8 mouse cellular contexts compared by ENCODE assay signal in the genomic region with DNA sequence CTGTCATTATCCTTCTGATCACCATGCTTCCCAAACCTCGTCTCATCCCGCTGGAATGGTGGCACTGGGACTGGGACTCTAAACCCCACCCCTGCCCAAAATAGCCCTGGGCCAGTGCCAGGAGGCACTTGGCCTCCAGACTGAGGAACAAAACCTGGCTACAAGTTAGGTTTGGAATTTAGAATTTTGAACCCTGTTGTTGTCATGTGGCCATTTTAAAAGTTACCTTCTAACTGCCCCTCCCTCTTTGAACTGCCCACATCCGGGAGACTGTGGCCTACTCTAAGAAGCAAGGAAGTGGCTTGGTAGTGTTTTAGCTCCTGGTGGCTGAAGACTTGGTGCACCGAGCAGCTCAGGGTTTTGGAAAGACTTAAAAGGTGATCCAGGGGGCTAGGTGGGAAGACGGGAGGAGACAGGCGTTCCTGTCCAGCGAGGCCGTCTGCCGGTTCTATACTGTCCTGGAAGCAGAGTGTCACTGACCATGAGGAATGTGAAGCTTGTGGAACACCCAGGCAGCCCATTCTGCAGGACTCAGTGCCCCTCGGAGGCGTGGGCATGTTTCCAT. TPM values are rescaled to one million over a fixed set of nuclear protein-coding genes. Genes with fewer than 3 reads are reported as not detected.
DNase-seq lines count a peak whose midpoint lies in the region; TF ChIP-seq lines count a peak whose summit lies in the region.
"Had no signal": no experiment of that assay in that cellular context is flagged by ENCODE, and none has a peak within 500 bp of the region (broad histone marks: within the 10 kb centered on the region; RNA-seq: fewer than 3 reads in every experiment).

No protein-coding gene starts in this region.

- no peaks in the 10 kb centered on the region for H3K27me3 ChIP-seq in testis, adult 2 months (ENCODE audit: control insufficient read depth, insufficient read depth, low read length)

- no peaks in the 10 kb centered on the region; the same call in 1 of the 2 replicates for H3K36me3 ChIP-seq in testis, adult 2 months (ENCODE audit: control insufficient read depth, insufficient read depth, low read length)

- H3K4me3 ChIP-seq in testis, adult 2 months (ENCODE audit: control insufficient read depth, low read depth, low read length), result peak overlapping the region; percentile 86

- no peak for TF ChIP-seq CTCF in testis, adult 2 months (IDR thresholded peaks at IDR 0.05; ENCODE audit: control insufficient read depth, insufficient read depth, insufficient replicate concordance, low read depth, low read length)

- TF ChIP-seq POLR2A in testis, adult 2 months (IDR thresholded peaks at IDR 0.05; ENCODE audit: control insufficient read depth, low read depth, low read length), result no peak

- H3K27ac ChIP-seq in testis, adult 2 months (ENCODE audit: control insufficient read depth, insufficient read depth, low read depth, low read length), result peak overlapping the region; percentile 46

- intact Hi-C loops in heart, postnatal 36 days (cut with DNase I), result no loop called here
- intact Hi-C loops in left cerebral cortex, postnatal 36 days (cut with DNase I), result no loop called here

- DNase-seq in testis, postnatal 14 days (ENCODE audit: low spot score), result no peak
- DNase-seq in cerebellum, postnatal 14 days, result peak; percentile 53 to 59
- DNase-seq in heart, postnatal 36 days, result peak; percentile 41 to 53
- DNase-seq in right cerebral cortex, adult 18-20 months, result no peak
- DNase-seq in right cerebral cortex, postnatal 14 days, result no peak
- DNase-seq in left cerebral cortex, postnatal 36 days (ENCODE audit: low spot score in 2 of 2), result no peak
- DNase-seq: retina, postnatal 1 day had no signal

- H3K4me1 ChIP-seq in testis, adult 2 months (ENCODE audit: control insufficient read depth, insufficient read depth, low read length), result peaks cover 9% of the 10 kb centered on the region

RNA-seq across cellular contexts. Expression of a gene that starts 13.4 kb away (rescaled TPM):
- polyA plus RNA-seq in testis, adult 2 months (2012; rRNA removed), result 68.1 and 76.9 TPM in 2 replicates
- total RNA-seq in heart, postnatal 36 days (2021), result 10 to 100 TPM; 50.6 to 53.1 TPM
- total RNA-seq in left cerebral cortex, postnatal 36 days (2021), result 10 to 100 TPM; 74.1 to 80.2 TPM

RNA-seq across cellular contexts. Expression of a gene that starts 13.5 kb away (rescaled TPM):
- polyA plus RNA-seq in testis, adult 2 months (2012; rRNA removed), result 19.9 and 23.7 TPM in 2 replicates
- 10 to 100 TPM; 19.6 to 22.5 TPM for total RNA-seq in heart, postnatal 36 days (2021)
- total RNA-seq in left cerebral cortex, postnatal 36 days (2021), result 10 to 100 TPM; 63.9 to 66.9 TPM

RNA-seq across cellular contexts. Expression of a gene that starts 27.8 kb away (rescaled TPM):
- polyA plus RNA-seq in testis, adult 2 months (2012; rRNA removed), result 10.5 and 11.1 TPM in 2 replicates
- total RNA-seq in heart, postnatal 36 days (2021), result 10 to 100 TPM; 11.0 to 12.5 TPM
- total RNA-seq in left cerebral cortex, postnatal 36 days (2021), result 10 to 100 TPM; 36.7 to 46.5 TPM

RNA-seq across cellular contexts. Expression of a gene that starts 42.8 kb away (rescaled TPM):
- 12.9 and 14.0 TPM in 2 replicates for polyA plus RNA-seq in testis, adult 2 months (2012; rRNA removed)
- 10 to 100 TPM; 25.3 to 29.3 TPM for total RNA-seq in heart, postnatal 36 days (2021)
- total RNA-seq in left cerebral cortex, postnatal 36 days (2021), result 10 to 100 TPM; 28.4 to 31.8 TPM

Comparison
In these comparisons a context has a peak if more than half of its experiments do, and no peak if none do; other contexts are left out.
1. DNase-seq: peak in cerebellum, postnatal 14 days (2 of 2) and heart, postnatal 36 days (2 of 2); none in testis, postnatal 14 days (single experiment), right cerebral cortex, adult 18-20 months (single experiment), right cerebral cortex, postnatal 14 days (single experiment) and left cerebral cortex, postnatal 36 days (0 of 2).